Mouse (Mus musculus) midbrain, embryonic 12.5 days (tissue): ENCODE data around the gene Ulk4. TPM values are rescaled to one million over a fixed set of nuclear protein-coding genes. Genes with fewer than 3 reads are reported as not detected.
A peak's percentile ranks its signal among the peaks of the same experiment; 100 is the strongest.
"Not testable (repeated sequence)": the region's sequence is repeated elsewhere in the genome, so short reads cannot be mapped to it uniquely, and the experiment has no call there.

Experiments
- ATAC-seq: fragments of 200-750 bp; cut with Nextera tagmentation; 2 replicates; pipeline ENCODE4 v1.8.0; 2017; ENCODE audit warnings: low read depth, moderate TSS enrichment, moderate library complexity; ENCODE audit not compliant: low FRiP score
- H3K27ac ChIP-seq: fragments of 300-500 bp; sonication (generic); replicated peaks from 2 replicates; pipeline ENCODE4 v1.5.1; 2016; ENCODE audit warnings: mild to moderate bottlenecking
- H3K27me3 ChIP-seq: fragments of 300-500 bp; sonication (generic); 2 replicates; pipeline ENCODE4 v1.6.1; 2016; ENCODE audit warnings: mild to moderate bottlenecking
- H3K36me3 ChIP-seq: fragments of 300-500 bp; sonication (generic); 2 replicates; pipeline ENCODE4 v1.6.1; 2016
- H3K4me1 ChIP-seq: fragments of 300-500 bp; sonication (generic); 2 replicates; pipeline ENCODE4 v1.6.1; 2016
- H3K4me2 ChIP-seq: fragments of 300-500 bp; sonication (generic); replicated peaks from 2 replicates; pipeline ENCODE4 v1.6.1; 2016; ENCODE audit warnings: mild to moderate bottlenecking, moderate library complexity
- H3K4me3 ChIP-seq: fragments of 300-500 bp; sonication (generic); 2 replicates; pipeline ENCODE4 v1.5.1; 2016; ENCODE audit warnings: mild to moderate bottlenecking
- H3K9ac ChIP-seq: fragments of 300-500 bp; sonication (generic); replicated peaks from 2 replicates; pipeline ENCODE4 v1.6.1; 2016; ENCODE audit warnings: mild to moderate bottlenecking, moderate library complexity
- H3K9me3 ChIP-seq: fragments of 300-500 bp; sonication (generic); 2 replicates; pipeline ENCODE4 v1.6.1; 2016; ENCODE audit warnings: mild to moderate bottlenecking
- WGBS: fragments of 180-500 bp; shearing (Covaris S2); methylation state at CpG from one replicate; pipeline ENCODE4 v1.1.7; 2016; 5-methylcytosine and 5-hydroxymethylcytosine counted together
- polyA plus RNA-seq: library from polyadenylated mRNA; unstranded; fragments of >200 nt; fragmentation: Nextera tagmentation; extraction: Ambion mirVana; gene quantifications from 2 replicates; pipeline ENCODE4 v1.2.1, GENCODE M21; 2016

Gene Ulk4
- polyA plus RNA-seq, 1 experiment from 2014 or later = 193 TPM

DNA sequence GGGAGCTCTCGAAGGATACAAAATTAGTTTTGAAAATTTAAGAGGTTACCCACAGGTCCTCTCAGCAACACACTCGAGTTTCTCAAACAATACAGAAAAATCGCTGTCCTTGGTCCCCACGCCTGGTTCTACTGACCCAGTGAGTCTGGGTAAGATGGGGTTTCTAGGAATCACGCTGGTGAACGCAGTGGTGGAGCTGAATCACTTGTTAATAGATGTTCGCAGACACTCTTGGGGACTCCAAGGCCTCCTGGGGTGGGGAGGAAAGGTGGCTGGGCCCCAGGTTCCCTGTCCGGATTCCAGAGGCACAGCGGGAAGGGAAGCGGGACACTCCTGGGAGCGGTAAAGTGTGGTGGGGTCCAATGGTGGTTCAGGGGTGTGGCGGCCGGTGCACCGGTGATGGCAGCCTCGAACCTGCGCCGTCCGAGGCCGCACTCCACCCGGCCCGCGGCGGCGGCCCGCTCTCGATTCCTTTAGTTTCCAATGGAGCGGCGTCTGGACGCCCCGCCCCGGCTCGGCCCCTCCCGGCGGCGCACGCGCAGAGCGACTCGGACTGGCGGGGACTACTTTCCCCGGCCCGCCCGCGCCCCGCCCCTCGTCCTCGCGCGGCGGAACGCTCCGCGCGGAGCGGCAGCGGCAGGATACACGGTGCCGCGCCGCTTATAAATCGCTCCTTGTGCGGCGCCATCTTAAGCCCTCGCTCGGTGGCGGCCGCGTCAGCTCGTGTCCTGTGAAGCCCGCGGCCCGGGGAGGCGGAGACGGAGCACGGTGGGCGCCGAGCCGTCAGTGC lies 344.0 kb downstream of the Ulk4 start:
- Histone ChIP-seq H3K4me2 (0 out of 2 replicates have a peak overlapping the region, but pooled peaks have one; percentile 12), H3K27me3 (no peaks in the 10 kb centered on the region), H3K9me3 (no peaks in the 10 kb centered on the region), H3K36me3 (0 out of 2 replicates have a peak, but pooled peaks cover 7% of the 10 kb centered on the region), H3K9ac (peak overlapping the region; percentile 80), H3K4me3 (peak overlapping the region; percentile 74), H3K4me1 (peaks cover 49% of the 10 kb centered on the region), H3K27ac (peak overlapping the region; percentile 91)
- WGBS = 5% methylated on average over 71 of the region's 78 CpGs
- peak; percentile 84 for ATAC-seq

DNA sequence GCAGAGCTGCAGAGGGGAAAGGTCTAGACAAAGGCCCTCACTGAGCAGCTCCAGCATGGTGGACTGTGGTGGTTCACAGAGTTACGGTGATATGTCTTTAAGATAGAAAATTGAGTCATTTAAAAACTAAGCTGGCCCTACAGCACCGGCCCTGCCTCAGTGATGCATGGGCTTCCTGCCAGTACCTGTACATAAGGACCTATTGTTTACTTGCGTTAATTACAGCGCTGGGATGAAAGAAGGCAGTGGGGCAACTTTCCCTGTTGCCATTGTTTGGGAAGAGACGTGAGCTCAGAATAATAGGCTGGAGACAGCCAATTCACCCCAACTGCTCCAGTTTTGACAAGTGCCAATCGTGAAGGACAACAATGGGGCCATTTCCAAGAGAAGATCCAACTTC lies 344.6 kb downstream of the Ulk4 start:
- Histone ChIP-seq H3K27ac (0 out of 2 replicates have a peak overlapping the region, but pooled peaks have one; percentile 15), H3K4me1 (peaks cover 43% of the 10 kb centered on the region), H3K27me3 (no peaks in the 10 kb centered on the region), H3K4me2 (peak overlapping the region; percentile 12; the same call in 1 of the 2 replicates), H3K9ac (no peak overlapping the region), H3K4me3 (no peak overlapping the region), H3K9me3 (no peaks in the 10 kb centered on the region), H3K36me3 (0 out of 2 replicates have a peak, but pooled peaks cover under 1% of the 10 kb centered on the region)
- 29% methylated on average over 6 of the region's 6 CpGs for WGBS
- ATAC-seq = no peak

DNA sequence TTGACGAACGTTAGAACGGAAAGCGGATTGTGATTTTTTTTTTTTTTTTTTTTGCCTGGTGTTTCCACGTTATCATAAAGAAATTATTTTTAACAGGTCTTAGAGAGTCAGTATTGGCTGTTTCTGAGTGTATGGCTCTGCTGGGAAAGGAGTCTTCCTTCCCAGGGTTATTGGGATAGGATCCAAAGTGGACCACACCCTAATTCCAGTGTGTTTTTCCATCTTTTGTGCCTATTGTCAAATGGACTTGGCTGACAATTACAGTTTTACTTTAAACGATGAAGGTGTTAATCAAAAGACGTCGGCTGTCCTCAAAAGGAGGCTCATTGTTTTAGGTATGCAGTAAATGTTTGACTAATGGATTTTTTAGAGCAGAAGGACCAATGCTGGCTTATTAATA lies 346.2 kb downstream of the Ulk4 start:
- H3K36me3 ChIP-seq = no peaks in the 10 kb centered on the region
- 0 out of 2 replicates have a peak overlapping the region, but pooled peaks have one; percentile 15 for H3K4me2 ChIP-seq
- 60% methylated on average over 8 of the region's 8 CpGs for WGBS
- peaks cover 28% of the 10 kb centered on the region for H3K4me1 ChIP-seq
- no peak overlapping the region for H3K9ac ChIP-seq
- ATAC-seq = no peak
- H3K27me3 ChIP-seq = no peaks in the 10 kb centered on the region
- H3K4me3 ChIP-seq = no peak overlapping the region
- H3K27ac ChIP-seq = peak overlapping the region; percentile 79; the same call in 1 of the 2 replicates
- no peaks in the 10 kb centered on the region for H3K9me3 ChIP-seq

DNA sequence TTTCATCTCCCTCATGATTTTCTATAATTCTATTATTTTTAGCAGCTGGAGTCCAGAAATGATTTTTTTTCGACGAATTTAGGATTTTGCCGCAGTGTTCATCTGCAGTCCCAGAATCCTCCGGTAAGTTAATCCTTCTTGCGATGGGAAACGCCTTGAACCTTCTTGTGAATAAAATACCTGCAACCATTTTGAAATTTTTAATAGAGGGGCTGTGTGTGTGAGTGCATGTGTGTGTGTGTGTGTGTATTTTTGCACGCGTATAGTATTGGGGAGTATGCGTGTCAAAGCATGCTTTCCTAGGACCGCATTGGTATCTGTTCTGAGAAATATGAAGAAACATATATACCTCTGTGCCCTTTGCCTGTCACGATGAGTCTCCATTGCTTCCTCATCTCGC lies 347.0 kb downstream of the Ulk4 start:
- Histone ChIP-seq H3K4me2 (peak overlapping the region; percentile 29), H3K27ac (peak overlapping the region; percentile 79), H3K4me3 (no peak overlapping the region), H3K4me1 (peaks cover 20% of the 10 kb centered on the region), H3K27me3 (no peaks in the 10 kb centered on the region), H3K9ac (no peak overlapping the region), H3K36me3 (no peaks in the 10 kb centered on the region), H3K9me3 (no peaks in the 10 kb centered on the region)
- WGBS = 76% methylated on average over 12 of the region's 12 CpGs
- ATAC-seq = no peak

DNA sequence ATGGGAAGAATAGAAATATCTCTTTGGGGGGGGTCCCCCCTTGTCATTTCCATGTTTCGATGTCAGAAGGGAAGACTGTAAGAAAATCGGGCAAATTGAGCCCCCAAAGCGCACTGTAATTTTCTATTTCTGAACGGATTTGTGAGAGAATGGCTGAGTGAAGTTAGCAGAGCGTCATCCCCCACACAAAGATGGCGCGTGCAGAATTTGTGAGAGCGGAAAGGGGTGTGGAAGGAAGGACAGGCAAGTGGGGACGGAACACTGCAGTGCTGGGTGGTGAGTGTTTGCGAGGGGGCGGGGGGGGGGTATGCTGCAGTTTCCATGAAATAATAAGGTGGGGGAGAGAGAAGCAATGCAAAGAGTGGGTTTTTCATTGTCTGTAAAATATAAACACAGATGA lies 347.9 kb downstream of the Ulk4 start, which contains the start of gene Ctnnb1:
Gene Ctnnb1, plus strand, starts transcription at position 136 of the 400 bp plus-strand sequence.
- peak within 1 kb of the TSS; percentile 79 for H3K27ac ChIP-seq
- H3K27me3 ChIP-seq = no peaks in the 10 kb centered on the region
- H3K36me3 ChIP-seq = no peaks in the 10 kb centered on the region
- ATAC-seq = peak; percentile 31
- WGBS = 44% methylated on average over 11 of the region's 11 CpGs
- peak within 1 kb of the TSS; percentile 29 for H3K4me2 ChIP-seq
- no peak within 1 kb of the TSS for H3K9ac ChIP-seq
- H3K4me3 ChIP-seq = no peak within 1 kb of the TSS
- no peaks in the 10 kb centered on the region for H3K9me3 ChIP-seq
- peaks cover 17% of the 10 kb centered on the region for H3K4me1 ChIP-seq

DNA sequence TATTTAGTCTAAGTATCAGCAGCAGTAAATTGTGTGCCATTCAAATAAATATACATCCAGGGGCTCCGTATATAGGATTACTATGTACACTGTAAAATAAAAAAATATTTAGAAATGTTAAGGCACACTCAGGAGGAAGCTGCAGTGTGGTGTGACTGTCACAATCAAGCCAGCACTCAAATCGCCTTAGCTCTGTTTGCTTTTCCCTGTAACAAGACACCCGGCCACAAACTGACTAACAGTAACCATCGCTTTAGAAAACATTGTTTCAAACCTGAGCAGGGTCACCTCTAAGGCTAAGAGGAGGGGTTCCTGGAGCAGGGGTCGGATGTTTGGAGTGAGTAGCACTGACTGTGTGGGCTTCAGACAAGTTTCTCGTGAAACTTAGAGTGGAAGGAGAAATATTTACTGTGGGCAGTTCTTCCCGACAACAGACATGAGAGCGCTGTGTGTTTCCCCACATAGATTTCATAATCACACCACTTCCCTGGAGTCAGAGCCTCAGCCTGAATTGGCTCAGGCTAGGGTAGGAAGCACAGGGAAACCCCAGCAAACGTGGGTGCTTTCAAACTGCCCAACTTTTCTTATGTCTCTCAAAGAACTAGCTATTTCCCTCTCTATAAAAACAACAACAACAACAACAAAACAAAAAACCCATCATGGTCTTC lies 349.9 kb downstream of the Ulk4 start:
- no peak overlapping the region for H3K4me3 ChIP-seq
- H3K36me3 ChIP-seq = no peaks in the 10 kb centered on the region
- no peak for ATAC-seq
- no peaks in the 10 kb centered on the region for H3K9me3 ChIP-seq
- peaks cover 7% of the 10 kb centered on the region for H3K4me1 ChIP-seq
- H3K27ac ChIP-seq = no peak overlapping the region
- no peak overlapping the region for H3K9ac ChIP-seq
- WGBS = 29% methylated on average over 9 of the region's 9 CpGs
- H3K4me2 ChIP-seq = no peak overlapping the region
- H3K27me3 ChIP-seq = no peaks in the 10 kb centered on the region

DNA sequence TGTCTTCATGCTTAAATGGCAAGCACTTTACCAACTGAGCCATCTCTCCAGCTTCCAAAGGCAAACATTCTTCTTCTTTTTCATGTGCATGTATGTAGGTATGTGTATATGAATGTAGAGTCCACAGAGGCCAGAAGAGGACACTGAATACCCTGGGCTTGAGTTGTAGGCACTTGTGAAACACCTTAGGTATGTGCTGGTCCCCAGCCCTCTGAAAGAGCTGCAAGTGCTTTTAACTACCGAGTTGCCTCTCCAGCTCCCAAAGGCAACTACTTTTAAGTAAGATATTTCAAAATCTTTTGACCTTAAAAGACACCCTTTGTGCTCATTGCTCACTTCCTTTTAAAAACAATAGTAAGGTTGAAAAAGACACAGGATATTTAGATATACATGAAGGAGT lies 350.9 kb downstream of the Ulk4 start:
- H3K36me3 ChIP-seq = no peaks in the 10 kb centered on the region
- no peak overlapping the region for H3K27ac ChIP-seq
- WGBS = 68% methylated on average over 1 of the region's 1 CpGs
- H3K9ac ChIP-seq = no peak overlapping the region
- H3K9me3 ChIP-seq = no peaks in the 10 kb centered on the region
- H3K27me3 ChIP-seq = no peaks in the 10 kb centered on the region
- no peak overlapping the region for H3K4me2 ChIP-seq
- H3K4me1 ChIP-seq = peaks cover 7% of the 10 kb centered on the region
- ATAC-seq = no peak
- no peak overlapping the region for H3K4me3 ChIP-seq

DNA sequence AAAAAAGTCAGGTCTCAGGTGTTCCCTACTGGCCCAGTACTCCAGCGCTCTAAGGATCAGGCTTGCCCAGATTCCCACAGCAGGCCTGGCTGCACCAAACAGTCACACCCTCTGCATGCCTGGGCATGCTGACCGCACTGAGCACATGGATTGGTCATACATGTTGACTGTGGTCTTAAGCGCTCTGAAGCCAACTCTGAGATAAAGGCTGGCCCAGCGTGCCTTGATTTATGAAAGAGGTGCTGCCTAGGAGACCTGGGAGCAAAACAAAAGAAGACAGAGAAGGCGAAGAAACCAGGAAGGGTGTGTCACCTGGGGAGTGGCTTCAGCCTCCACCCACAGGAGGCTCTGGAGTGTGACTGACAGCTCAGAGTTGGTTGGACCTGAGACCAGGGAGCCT lies 357.9 kb downstream of the Ulk4 start:
- 75% methylated on average over 5 of the region's 5 CpGs for WGBS
- H3K27me3 ChIP-seq = no peaks in the 10 kb centered on the region
- H3K4me3 ChIP-seq = no peak overlapping the region
- no peak for ATAC-seq
- no peaks in the 10 kb centered on the region for H3K9me3 ChIP-seq
- H3K9ac ChIP-seq = no peak overlapping the region
- no peak overlapping the region for H3K27ac ChIP-seq
- no peak overlapping the region for H3K4me2 ChIP-seq
- H3K4me1 ChIP-seq = 0 out of 2 replicates have a peak, but pooled peaks cover 3% of the 10 kb centered on the region
- no peaks in the 10 kb centered on the region for H3K36me3 ChIP-seq

DNA sequence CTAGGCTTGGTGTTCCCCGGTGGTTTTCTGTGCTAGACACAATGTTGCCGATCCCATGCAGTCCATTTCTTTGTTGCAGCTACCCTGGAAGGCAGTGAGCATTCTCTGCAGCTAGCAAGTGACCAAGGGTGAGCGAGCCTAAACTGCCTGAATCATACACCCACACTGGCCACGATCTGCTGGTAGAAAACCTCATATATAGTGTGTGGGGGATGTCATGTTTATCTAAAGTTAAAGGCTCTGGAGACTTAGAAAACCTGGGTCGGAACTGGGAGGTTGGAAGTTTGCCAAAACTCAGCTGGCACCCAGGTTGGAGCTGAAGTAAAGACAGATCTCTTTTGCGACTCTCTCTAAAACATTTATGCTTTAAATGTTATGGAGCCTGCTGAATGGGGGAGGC lies 358.4 kb downstream of the Ulk4 start:
- Histone ChIP-seq H3K4me2 (no peak overlapping the region), H3K36me3 (no peaks in the 10 kb centered on the region), H3K27me3 (no peaks in the 10 kb centered on the region), H3K4me1 (0 out of 2 replicates have a peak, but pooled peaks cover 3% of the 10 kb centered on the region), H3K9ac (no peak overlapping the region), H3K27ac (no peak overlapping the region; the same call in 1 of the 2 replicates), H3K4me3 (no peak overlapping the region), H3K9me3 (no peaks in the 10 kb centered on the region)
- WGBS = 52% methylated on average over 6 of the region's 6 CpGs
- ATAC-seq = no peak

DNA sequence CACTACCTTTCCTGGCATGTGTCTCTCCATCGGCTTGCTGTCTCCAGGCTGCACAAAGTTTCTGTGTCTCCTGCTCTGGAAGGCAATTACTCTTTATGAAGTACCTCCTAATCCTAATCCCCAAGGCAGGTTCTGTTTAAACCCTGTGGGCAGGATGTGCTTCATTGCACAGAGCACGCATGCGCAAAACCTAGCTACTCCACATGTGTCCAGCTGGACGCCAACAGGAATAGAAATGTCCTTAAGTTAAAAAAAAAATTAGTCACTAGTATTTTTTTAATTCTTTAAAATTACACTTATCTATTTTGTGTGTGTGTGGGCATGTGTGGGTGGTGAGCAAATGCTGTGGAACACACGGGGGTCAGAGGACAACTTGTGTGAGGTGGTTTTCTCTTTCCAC lies 358.8 kb downstream of the Ulk4 start:
- Histone ChIP-seq H3K4me3 (no peak overlapping the region), H3K27me3 (no peaks in the 10 kb centered on the region), H3K4me2 (no peak overlapping the region), H3K9ac (no peak overlapping the region), H3K9me3 (no peaks in the 10 kb centered on the region), H3K4me1 (0 out of 2 replicates have a peak, but pooled peaks cover 3% of the 10 kb centered on the region), H3K36me3 (no peaks in the 10 kb centered on the region), H3K27ac (no peak overlapping the region; the same call in 1 of the 2 replicates)
- no peak for ATAC-seq
- 74% methylated on average over 5 of the region's 5 CpGs for WGBS

DNA sequence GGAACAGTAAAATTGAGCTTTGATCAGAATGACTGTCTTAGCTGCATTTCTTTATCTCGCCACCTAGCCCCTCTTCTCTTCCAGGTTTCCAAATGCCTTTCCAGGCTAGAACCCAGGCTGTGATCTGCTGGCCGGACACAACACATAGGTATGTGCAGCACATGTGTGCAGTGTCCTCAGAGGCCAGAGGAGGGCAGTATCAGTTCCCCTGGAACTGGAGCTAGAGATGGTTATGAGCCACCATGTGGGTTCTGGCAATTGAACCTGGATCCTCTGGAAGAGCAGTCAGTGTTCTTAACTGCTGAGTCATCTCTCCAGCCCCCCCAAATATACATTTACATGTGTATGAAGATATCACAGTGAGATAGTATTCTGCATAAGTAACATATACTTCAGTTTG lies 359.4 kb downstream of the Ulk4 start:
- ATAC-seq, H3K9me3 ChIP-seq, H3K4me3 ChIP-seq, H3K27ac ChIP-seq, H3K4me2 ChIP-seq, H3K9ac ChIP-seq, H3K4me1 ChIP-seq, H3K36me3 ChIP-seq, H3K27me3 ChIP-seq: not testable (repeated sequence)
- whole genome bisulfite sequencing = 98% methylated on average over 2 of the region's 2 CpGs

DNA sequence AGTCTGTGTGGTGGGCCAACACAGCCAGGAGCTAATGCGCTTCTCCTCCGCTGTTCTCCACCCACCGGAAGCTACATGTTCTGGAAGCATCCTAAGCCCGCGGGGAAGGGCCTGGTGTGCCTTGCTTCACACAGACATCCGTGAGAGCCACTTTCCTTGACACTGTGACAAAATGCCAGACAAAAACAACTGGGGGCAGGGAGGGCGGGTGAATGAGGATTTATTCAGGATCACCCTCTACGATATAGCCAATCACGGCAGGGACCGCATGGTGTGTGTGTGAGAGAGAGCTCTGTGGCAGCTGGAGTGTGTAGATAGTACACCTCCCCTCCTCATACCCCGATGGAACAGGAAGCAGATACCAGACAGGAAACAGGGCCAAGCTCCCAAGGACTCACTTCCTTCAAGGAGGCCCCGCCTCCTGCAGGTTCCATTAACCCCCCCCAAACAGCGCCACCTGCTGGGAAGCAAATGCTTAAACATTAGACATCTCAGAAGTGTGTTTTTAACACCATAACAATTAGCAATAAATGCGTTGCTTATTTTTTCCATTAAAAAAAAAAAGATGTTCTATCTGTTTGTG lies 362.0 kb downstream of the Ulk4 start:
- no peaks in the 10 kb centered on the region for H3K36me3 ChIP-seq
- 0 out of 2 replicates have a peak, but pooled peaks cover 3% of the 10 kb centered on the region for H3K4me1 ChIP-seq
- H3K27me3 ChIP-seq = no peaks in the 10 kb centered on the region
- no peak overlapping the region for H3K4me2 ChIP-seq
- H3K4me3 ChIP-seq = no peak overlapping the region
- H3K9me3 ChIP-seq = no peaks in the 10 kb centered on the region
- H3K9ac ChIP-seq = no peak overlapping the region
- no peak for ATAC-seq
- WGBS = 91% methylated on average over 14 of the region's 14 CpGs
- H3K27ac ChIP-seq = no peak overlapping the region
